Mouse (Mus musculus) brown adipose tissue, adult 24 weeks (tissue): ENCODE measurements around the gene Tars2. TPM values are rescaled to one million over a fixed set of nuclear protein-coding genes. Genes with fewer than 3 reads are reported as not detected.
"Not testable (repeated sequence)": the region's sequence is repeated elsewhere in the genome, so short reads cannot be mapped to it uniquely, and the experiment has no call there.

Experiments used
- H3K27ac ChIP-seq: fragments of 200-500 bp; replicated peaks from 2 replicates; pipeline ENCODE4 v1.5.1; 2012; ENCODE audit warnings: low read depth, mild to moderate bottlenecking, low read length
- H3K4me1 ChIP-seq: fragments of 200-500 bp; 2 replicates; pipeline ENCODE4 v1.6.1; 2012; ENCODE audit warnings: low read length, mixed read lengths; ENCODE audit not compliant: control insufficient read depth, insufficient read depth, insufficient read length
- H3K4me3 ChIP-seq: fragments of 200-500 bp; 2 replicates; pipeline ENCODE4 v1.5.1; 2012; ENCODE audit warnings: low read depth, mild to moderate bottlenecking, low read length, moderate library complexity; ENCODE audit not compliant: insufficient read depth
- polyA plus RNA-seq: library from polyadenylated mRNA; stranded (reverse); fragments of >200 nt; gene quantifications from 2 replicates; pipeline ENCODE4 v1.2.4, GENCODE M21; 2012; ENCODE audit not compliant: missing spikeins, insufficient read depth, insufficient read length

Tars2 gene
- polyA plus RNA-seq, 1 experiment: 32.1 TPM

GRCm38 (mm10) chr3:95694808-95695703 lies 65.0 kb downstream of the Tars2 start:
- H3K4me1 ChIP-seq: peaks cover 13% of the 10 kb centered on the region
- 0 out of 2 replicates have a peak overlapping the region, but pooled peaks have one; percentile 5 for H3K27ac ChIP-seq
- no peak overlapping the region for H3K4me3 ChIP-seq

DNA sequence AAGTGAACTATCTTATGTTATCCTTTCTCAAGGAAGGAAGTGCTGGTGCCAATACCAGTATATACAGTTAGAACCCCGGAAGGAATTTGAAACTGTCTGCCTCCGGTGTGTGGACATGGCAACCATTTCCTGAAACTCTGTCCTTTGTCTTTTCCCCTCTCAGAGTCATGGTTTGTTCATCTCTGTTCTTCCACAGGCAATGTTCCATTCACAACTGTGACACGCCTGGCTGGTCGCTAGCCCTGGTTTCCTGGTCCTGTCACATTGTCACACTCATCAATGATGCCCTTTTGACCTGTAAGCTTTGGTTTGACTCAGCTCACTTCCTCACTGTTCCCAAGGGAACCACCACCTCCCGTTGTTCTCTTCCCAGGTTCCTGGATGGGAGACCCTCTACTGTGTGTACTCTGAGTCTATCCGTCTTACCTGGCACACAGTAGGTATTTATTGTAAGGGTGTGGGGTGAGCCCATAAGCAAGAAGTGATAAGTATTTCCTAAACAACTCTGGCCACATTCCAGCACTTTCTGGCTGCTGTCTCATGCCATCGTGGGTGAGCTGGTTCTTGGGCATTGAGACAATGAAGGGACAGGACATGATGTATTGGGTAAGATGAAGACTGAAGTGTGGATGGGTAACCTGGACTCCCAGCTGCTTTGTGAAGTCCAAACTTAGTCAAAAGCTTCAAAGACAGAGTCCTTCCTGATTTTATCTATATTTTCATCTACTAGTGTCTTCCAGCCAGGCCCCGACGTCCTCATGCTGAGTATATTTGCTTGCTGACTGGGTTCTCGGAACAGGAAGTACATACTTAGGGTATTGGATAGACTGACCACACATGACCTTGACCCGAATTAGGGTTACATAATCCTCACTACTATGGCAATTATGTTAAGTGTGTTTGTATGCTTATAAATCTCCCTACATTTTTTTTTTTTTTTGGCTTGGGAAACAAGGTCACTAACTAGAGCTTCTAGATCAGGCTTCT lies 65.9 kb downstream of the Tars2 start:
- peak overlapping the region; percentile 17 for H3K27ac ChIP-seq
- H3K4me1 ChIP-seq: peaks cover 13% of the 10 kb centered on the region
- no peak overlapping the region for H3K4me3 ChIP-seq

DNA sequence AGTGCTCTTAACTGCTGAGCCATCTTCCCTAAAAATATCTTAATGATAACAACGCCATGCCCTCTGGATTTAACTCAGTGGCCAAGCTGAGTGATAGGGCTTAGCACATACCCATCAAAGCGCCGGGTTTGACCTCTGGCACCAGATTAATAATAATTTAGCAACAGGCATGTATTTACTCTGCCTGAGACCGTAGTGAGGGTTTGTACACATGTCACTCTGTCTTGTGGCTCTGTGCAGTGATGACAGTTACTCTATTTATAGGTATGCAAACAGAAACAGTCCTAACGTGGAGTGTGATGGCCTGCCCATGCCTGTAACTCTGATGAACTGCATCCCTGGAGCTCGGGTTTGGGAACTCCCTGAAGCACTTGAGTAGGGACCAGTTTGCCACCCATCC lies 67.3 kb downstream of the Tars2 start:
- no peak overlapping the region for H3K4me3 ChIP-seq
- H3K27ac ChIP-seq: no peak overlapping the region
- peaks cover 13% of the 10 kb centered on the region for H3K4me1 ChIP-seq

DNA sequence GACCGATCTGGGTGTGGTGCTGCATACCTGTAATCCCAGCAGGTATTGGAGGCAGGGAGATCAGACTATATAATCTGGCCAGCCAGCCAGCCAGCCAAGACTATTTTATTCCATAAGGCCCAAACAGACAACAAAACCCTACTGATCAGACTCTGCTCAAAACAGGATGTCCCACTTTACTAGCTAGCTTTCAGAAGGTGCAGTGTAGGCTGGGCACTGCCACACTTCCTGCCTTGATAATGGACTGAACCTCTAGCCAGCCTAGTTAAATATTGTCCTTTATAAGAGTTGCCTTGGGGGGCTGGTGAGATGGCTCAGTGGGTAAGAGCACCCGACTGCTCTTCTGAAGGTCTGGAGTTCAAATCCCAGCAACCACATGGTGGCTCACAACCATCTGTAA lies 69.5 kb downstream of the Tars2 start:
- H3K4me1 ChIP-seq: peaks cover 16% of the 10 kb centered on the region
- H3K4me3 ChIP-seq, H3K27ac ChIP-seq: not testable (repeated sequence)

Other genes with a start within 250 kb of the Tars2 start
- 21.0 and 22.4 TPM in 2 replicates for gene Ctss, start 233.4 kb downstream of the Tars2 start, polyA plus RNA-seq
- gene Hormad1, start 200.5 kb downstream of the Tars2 start, polyA plus RNA-seq: not detected in 2 replicates
- gene Golph3l, start 171.3 kb downstream of the Tars2 start, polyA plus RNA-seq: 20.1 and 20.4 TPM in 2 replicates
- gene Ensa, start 135.2 kb downstream of the Tars2 start, polyA plus RNA-seq: 38.4 and 51.4 TPM in 2 replicates
- gene Mcl1, start 101.4 kb downstream of the Tars2 start, polyA plus RNA-seq: 56.1 and 61.6 TPM in 2 replicates
- 2.5 and 6.6 TPM in 2 replicates for gene Adamtsl4, start 72.3 kb downstream of the Tars2 start, polyA plus RNA-seq
- gene Ecm1, start 20.6 kb downstream of the Tars2 start, polyA plus RNA-seq: 41.5 and 48.8 TPM in 2 replicates
- 11.3 and 12.5 TPM in 2 replicates for gene Rprd2, start 58.7 kb upstream of the Tars2 start, polyA plus RNA-seq
- gene Prpf3, start 95.7 kb upstream of the Tars2 start, polyA plus RNA-seq: 14.2 and 30.0 TPM in 2 replicates
- 576 and 634 TPM in 2 replicates for gene Mrps21, start 111.3 kb upstream of the Tars2 start, polyA plus RNA-seq
- 1.5 and 3.4 TPM in 2 replicates for gene Ciart, start 122.0 kb upstream of the Tars2 start, polyA plus RNA-seq
- 71.8 and 150 TPM in 2 replicates for gene BC028528, start 131.8 kb upstream of the Tars2 start, polyA plus RNA-seq
- 75.1 and 82.8 TPM in 2 replicates for gene Aph1a, start 133.8 kb upstream of the Tars2 start, polyA plus RNA-seq
- 15.5 and 24.4 TPM in 2 replicates for gene Car14, start 144.5 kb upstream of the Tars2 start, polyA plus RNA-seq
- 78.5 and 88.8 TPM in 2 replicates for gene Anp32e, start 169.0 kb upstream of the Tars2 start, polyA plus RNA-seq
- 8.8 and 13.9 TPM in 2 replicates for gene Plekho1, start 235.8 kb upstream of the Tars2 start, polyA plus RNA-seq